Mouse (Mus musculus): ENCODE measurements around the gene Foxp1. TPM values are rescaled to one million over a fixed set of nuclear protein-coding genes. Genes with fewer than 3 reads are reported as not detected.

Foxp1 gene
- total RNA-seq, 1 experiment from 2014 or later = 110 TPM

- ATAC-seq (replicated peaks in 1 of 2; ENCODE audit: insufficient read depth in 1 of 2, low FRiP score in 2 of 2, low TSS enrichment in 1 of 2, low read depth in 1 of 2, poor library complexity in 2 of 2, severe bottlenecking in 2 of 2) = peak in 1 of 2 experiments; percentile 29; a peak in 1 of 4 replicates
These were observed 310.1 kb downstream of the Foxp1 start for GRCm38 (mm10) chr6:99212461-99212860.

- ATAC-seq (replicated peaks in 1 of 2; ENCODE audit: insufficient read depth in 1 of 2, low FRiP score in 2 of 2, low TSS enrichment in 1 of 2, low read depth in 1 of 2, poor library complexity in 2 of 2, severe bottlenecking in 2 of 2) = peak; percentile 22 to 48; a peak in 1 of 4 replicates
These were observed 310.7 kb downstream of the Foxp1 start for GRCm38 (mm10) chr6:99211663-99212333.

GRCm38 (mm10) chr6:99210161-99210560 is 312.4 kb downstream of the Foxp1 start:
- no peak for ATAC-seq (replicated peaks in 1 of 2; ENCODE audit: insufficient read depth in 1 of 2, low FRiP score in 2 of 2, low TSS enrichment in 1 of 2, low read depth in 1 of 2, poor library complexity in 2 of 2, severe bottlenecking in 2 of 2)

- ATAC-seq (replicated peaks in 1 of 2; ENCODE audit: insufficient read depth in 1 of 2, low FRiP score in 2 of 2, low TSS enrichment in 1 of 2, low read depth in 1 of 2, poor library complexity in 2 of 2, severe bottlenecking in 2 of 2) = no peak
These were observed 315.2 kb downstream of the Foxp1 start for GRCm38 (mm10) chr6:99207226-99207885.

GRCm38 (mm10) chr6:99206437-99206870 is 316.1 kb downstream of the Foxp1 start:
- 0 out of 4 replicates have a peak, but pooled peaks of 1 of the 2 experiments have one; percentile 9 for ATAC-seq (replicated peaks in 1 of 2; ENCODE audit: insufficient read depth in 1 of 2, low FRiP score in 2 of 2, low TSS enrichment in 1 of 2, low read depth in 1 of 2, poor library complexity in 2 of 2, severe bottlenecking in 2 of 2)

GRCm38 (mm10) chr6:99205587-99206436 is 316.7 kb downstream of the Foxp1 start:
- ATAC-seq (replicated peaks in 1 of 2; ENCODE audit: insufficient read depth in 1 of 2, low FRiP score in 2 of 2, low TSS enrichment in 1 of 2, low read depth in 1 of 2, poor library complexity in 2 of 2, severe bottlenecking in 2 of 2) = 0 out of 4 replicates have a peak, but pooled peaks of 1 of the 2 experiments have one; percentile 44

GRCm38 (mm10) chr6:99204780-99205586 is 317.5 kb downstream of the Foxp1 start:
- ATAC-seq (replicated peaks in 1 of 2; ENCODE audit: insufficient read depth in 1 of 2, low FRiP score in 2 of 2, low TSS enrichment in 1 of 2, low read depth in 1 of 2, poor library complexity in 2 of 2, severe bottlenecking in 2 of 2) = peak; percentile 50 to 66; a peak in 2 of 4 replicates

GRCm38 (mm10) chr6:99204052-99204779 is 318.3 kb downstream of the Foxp1 start:
- ATAC-seq (replicated peaks in 1 of 2; ENCODE audit: insufficient read depth in 1 of 2, low FRiP score in 2 of 2, low TSS enrichment in 1 of 2, low read depth in 1 of 2, poor library complexity in 2 of 2, severe bottlenecking in 2 of 2) = no peak

- ATAC-seq (replicated peaks in 1 of 2; ENCODE audit: insufficient read depth in 1 of 2, low FRiP score in 2 of 2, low TSS enrichment in 1 of 2, low read depth in 1 of 2, poor library complexity in 2 of 2, severe bottlenecking in 2 of 2) = no peak
These were observed 319.3 kb downstream of the Foxp1 start for GRCm38 (mm10) chr6:99203231-99203630.

GRCm38 (mm10) chr6:99202781-99203180 is 319.7 kb downstream of the Foxp1 start:
- ATAC-seq (replicated peaks in 1 of 2; ENCODE audit: insufficient read depth in 1 of 2, low FRiP score in 2 of 2, low TSS enrichment in 1 of 2, low read depth in 1 of 2, poor library complexity in 2 of 2, severe bottlenecking in 2 of 2) = no peak

GRCm38 (mm10) chr6:99201271-99201705 is 321.2 kb downstream of the Foxp1 start:
- no peak for ATAC-seq (replicated peaks in 1 of 2; ENCODE audit: insufficient read depth in 1 of 2, low FRiP score in 2 of 2, low TSS enrichment in 1 of 2, low read depth in 1 of 2, poor library complexity in 2 of 2, severe bottlenecking in 2 of 2)

GRCm38 (mm10) chr6:99200656-99201055 is 321.9 kb downstream of the Foxp1 start:
- ATAC-seq (replicated peaks in 1 of 2; ENCODE audit: insufficient read depth in 1 of 2, low FRiP score in 2 of 2, low TSS enrichment in 1 of 2, low read depth in 1 of 2, poor library complexity in 2 of 2, severe bottlenecking in 2 of 2) = no peak

GRCm38 (mm10) chr6:99199277-99199676 is 323.2 kb downstream of the Foxp1 start:
- peak in 1 of 2 experiments; percentile 65; a peak in 1 of 4 replicates for ATAC-seq (replicated peaks in 1 of 2; ENCODE audit: insufficient read depth in 1 of 2, low FRiP score in 2 of 2, low TSS enrichment in 1 of 2, low read depth in 1 of 2, poor library complexity in 2 of 2, severe bottlenecking in 2 of 2)

GRCm38 (mm10) chr6:99193697-99194096 is 328.8 kb downstream of the Foxp1 start:
- ATAC-seq (replicated peaks in 1 of 2; ENCODE audit: insufficient read depth in 1 of 2, low FRiP score in 2 of 2, low TSS enrichment in 1 of 2, low read depth in 1 of 2, poor library complexity in 2 of 2, severe bottlenecking in 2 of 2) = peak in 1 of 2 experiments; percentile 36; a peak in 1 of 4 replicates

- 0 out of 4 replicates have a peak, but pooled peaks of 1 of the 2 experiments have one; percentile 19 for ATAC-seq (replicated peaks in 1 of 2; ENCODE audit: insufficient read depth in 1 of 2, low FRiP score in 2 of 2, low TSS enrichment in 1 of 2, low read depth in 1 of 2, poor library complexity in 2 of 2, severe bottlenecking in 2 of 2)
These were observed 330.8 kb downstream of the Foxp1 start for GRCm38 (mm10) chr6:99191636-99192137.

- ATAC-seq (replicated peaks in 1 of 2; ENCODE audit: insufficient read depth in 1 of 2, low FRiP score in 2 of 2, low TSS enrichment in 1 of 2, low read depth in 1 of 2, poor library complexity in 2 of 2, severe bottlenecking in 2 of 2) = no peak
These were observed 331.4 kb downstream of the Foxp1 start for GRCm38 (mm10) chr6:99191041-99191635.

All from hematopoietic stem cell, adult 5-6 weeks (primary cell).